Mouse (Mus musculus) stomach, postnatal 0 days (tissue): Measurements from ENCODE around the gene Parp1.

Experiments
- CTCF ChIP-seq: IDR thresholded peaks from 2 replicates; pipeline ENCODE4 v1.5.1; 2016; ENCODE audit warnings: antibody characterized with exemption, low read depth, mild to moderate bottlenecking, moderate library complexity
- EP300 ChIP-seq: optimal IDR thresholded peaks from 2 replicates; pipeline ENCODE3; 2016; ENCODE audit warnings: antibody characterized with exemption

DNA sequence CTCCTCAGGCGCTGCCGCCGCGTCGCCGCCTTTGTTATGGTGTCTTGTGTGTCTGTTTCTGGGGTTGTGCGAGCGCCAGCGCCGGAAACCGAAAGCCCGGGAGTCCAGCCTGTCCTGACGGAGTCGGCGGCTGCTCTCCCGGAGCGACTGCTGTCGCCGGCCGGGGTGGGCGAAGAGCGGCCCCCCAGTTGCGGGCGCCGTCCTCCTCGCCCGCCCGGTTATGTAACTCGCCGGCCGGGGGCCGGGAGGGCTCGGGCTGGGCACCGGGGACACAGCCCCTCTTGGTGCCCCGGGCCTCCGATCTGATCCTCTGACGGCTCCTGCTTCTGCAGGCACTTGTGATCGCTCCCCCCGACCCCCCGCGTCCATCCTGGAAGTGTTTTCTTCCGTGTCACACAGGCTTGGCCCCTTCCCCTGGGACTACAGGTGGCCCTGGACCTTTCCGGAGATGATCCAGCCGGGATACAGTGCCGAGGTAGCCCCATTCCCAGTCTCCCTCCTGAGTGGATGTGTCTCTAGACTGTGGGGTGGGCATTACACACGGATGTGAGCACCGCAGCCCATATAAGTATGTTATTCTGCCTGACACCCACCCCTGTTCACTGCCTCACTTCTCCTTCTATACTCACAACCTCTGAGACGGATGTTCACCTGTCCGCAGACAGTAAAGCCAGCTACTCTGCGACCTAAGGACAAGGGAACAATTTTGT lies 72.9 kb downstream of the Parp1 start:
- TF ChIP-seq CTCF, result no peak
- no peak for TF ChIP-seq EP300
